Mouse (Mus musculus): ENCODE results near the gene Krtap5-5. TPM values are rescaled to one million over a fixed set of nuclear protein-coding genes. Genes with fewer than 3 reads are reported as not detected.
"Not testable (repeated sequence)": the region's sequence is repeated elsewhere in the genome, so short reads cannot be mapped to it uniquely, and the experiment has no call there.

Gene Krtap5-5
- polyA plus RNA-seq, 1 experiment from 2014 or later = not detected

- H3K36me3 ChIP-seq (replicated peaks; ENCODE audit: insufficient read depth, low read length) = no peaks in the 10 kb centered on the region
- TF ChIP-seq CTCF (IDR thresholded peaks at IDR 0.05; ENCODE audit: low read depth) = no peak
- no peak for TF ChIP-seq EP300 (IDR thresholded peaks at IDR 0.05; ENCODE audit: low read depth)
- no peak for ATAC-seq
- H3K4me1 ChIP-seq (ENCODE audit: insufficient read depth) = no peaks in the 10 kb centered on the region
- 33% methylated on average over 2 of the region's 2 CpGs for WGBS (ENCODE audit: insufficient replicate concordance)
- no peak within 1 kb of the TSS for H3K27ac ChIP-seq (ENCODE audit: low read depth)
- no peaks in the 10 kb centered on the region for H3K9me3 ChIP-seq (ENCODE audit: low read length)
- no peak within 1 kb of the TSS for H3K9ac ChIP-seq (replicated peaks)
- no peak within 1 kb of the TSS for H3K4me2 ChIP-seq (ENCODE audit: low read depth, low read length)
- no peaks in the 10 kb centered on the region for H3K27me3 ChIP-seq (ENCODE audit: insufficient read depth, low read length)
- DNase-seq = no peak
- H3K4me3 ChIP-seq (ENCODE audit: low read depth, low read length) = no peak within 1 kb of the TSS
These were observed 11.2 kb upstream of the Krtap5-5 start, which contains the start of gene Gm40460 for GRCm38 (mm10) chr7:142240978-142241377. Gene Gm40460, minus strand, starts transcription at chr7:142241078.

GRCm38 (mm10) chr7:142231540-142231939 lies 1.8 kb upstream of the Krtap5-5 start:
- Histone ChIP-seq H3K9ac (replicated peaks) (no peak overlapping the region), H3K9me3 (ENCODE audit: low read length) (peaks cover 8% of the 10 kb centered on the region; the same call in 1 of the 2 replicates), H3K36me3 (replicated peaks; ENCODE audit: insufficient read depth, low read length) (no peaks in the 10 kb centered on the region), H3K4me3 (ENCODE audit: low read depth, low read length) (no peak overlapping the region), H3K27ac (ENCODE audit: low read depth) (no peak overlapping the region), H3K4me1 (ENCODE audit: insufficient read depth) (no peaks in the 10 kb centered on the region), H3K27me3 (ENCODE audit: insufficient read depth, low read length) (no peaks in the 10 kb centered on the region), H3K4me2 (ENCODE audit: low read depth, low read length) (no peak overlapping the region)
- TF ChIP-seq CTCF (IDR thresholded peaks at IDR 0.05; ENCODE audit: low read depth) = no peak
- TF ChIP-seq EP300 (IDR thresholded peaks at IDR 0.05; ENCODE audit: low read depth) = no peak
- WGBS (ENCODE audit: insufficient replicate concordance) = 25% methylated on average over 1 of the region's 1 CpGs
- no peak for DNase-seq
- no peak for ATAC-seq

- Histone ChIP-seq H3K27ac (ENCODE audit: low read depth) (no peak overlapping the region), H3K4me2 (ENCODE audit: low read depth, low read length) (no peak overlapping the region), H3K4me3 (ENCODE audit: low read depth, low read length) (no peak overlapping the region), H3K27me3 (ENCODE audit: insufficient read depth, low read length) (no peaks in the 10 kb centered on the region), H3K9ac (replicated peaks) (no peak overlapping the region), H3K9me3 (ENCODE audit: low read length) (no peaks in the 10 kb centered on the region), H3K4me1 (ENCODE audit: insufficient read depth) (no peaks in the 10 kb centered on the region), H3K36me3 (replicated peaks; ENCODE audit: insufficient read depth, low read length) (no peaks in the 10 kb centered on the region)
- no peak for DNase-seq
- no peak for ATAC-seq
- WGBS (ENCODE audit: insufficient replicate concordance) = 42% methylated on average over 2 of the region's 2 CpGs
- TF ChIP-seq CTCF (IDR thresholded peaks at IDR 0.05; ENCODE audit: low read depth) = no peak
- TF ChIP-seq EP300 (IDR thresholded peaks at IDR 0.05; ENCODE audit: low read depth) = no peak
These were observed 5.3 kb downstream of the Krtap5-5 start for GRCm38 (mm10) chr7:142224518-142224917.

GRCm38 (mm10) chr7:142212136-142212535 lies 17.6 kb downstream of the Krtap5-5 start:
- not testable (repeated sequence) for H3K36me3 ChIP-seq (replicated peaks; ENCODE audit: insufficient read depth, low read length); H3K27ac ChIP-seq (ENCODE audit: low read depth); H3K9me3 ChIP-seq (ENCODE audit: low read length); H3K27me3 ChIP-seq (ENCODE audit: insufficient read depth, low read length); H3K4me3 ChIP-seq (ENCODE audit: low read depth, low read length); H3K9ac ChIP-seq (replicated peaks); ATAC-seq; H3K4me1 ChIP-seq (ENCODE audit: insufficient read depth); H3K4me2 ChIP-seq (ENCODE audit: low read depth, low read length); DNase-seq
- WGBS (ENCODE audit: insufficient replicate concordance) = 57% methylated on average over 1 of the region's 1 CpGs

GRCm38 (mm10) chr7:142211559-142211958 lies 18.2 kb downstream of the Krtap5-5 start, which contains the start of gene Gm7579:
Gene Gm7579, plus strand, starts transcription at chr7:142211859.
- H3K4me1 ChIP-seq (ENCODE audit: insufficient read depth) = no peaks in the 10 kb centered on the region

GRCm38 (mm10) chr7:142206891-142207290 lies 22.9 kb downstream of the Krtap5-5 start:
- H3K36me3 ChIP-seq (replicated peaks; ENCODE audit: insufficient read depth, low read length); H3K9me3 ChIP-seq (ENCODE audit: low read length); DNase-seq; H3K4me1 ChIP-seq (ENCODE audit: insufficient read depth); H3K27me3 ChIP-seq (ENCODE audit: insufficient read depth, low read length); H3K27ac ChIP-seq (ENCODE audit: low read depth); H3K4me3 ChIP-seq (ENCODE audit: low read depth, low read length); H3K9ac ChIP-seq (replicated peaks); ATAC-seq; H3K4me2 ChIP-seq (ENCODE audit: low read depth, low read length): not testable (repeated sequence)
- WGBS (ENCODE audit: insufficient replicate concordance) = 79% methylated on average over 5 of the region's 5 CpGs

More at GRCm38 (mm10) chr7:142211559-142211958, 18.2 kb downstream of the Krtap5-5 start, which contains the start of gene Gm7579:
- no peaks in the 10 kb centered on the region for H3K9me3 ChIP-seq (ENCODE audit: low read length)
- H3K4me2 ChIP-seq (ENCODE audit: low read depth, low read length) = no peak within 1 kb of the TSS
- no peak for ATAC-seq
- WGBS (ENCODE audit: insufficient replicate concordance) = 56% methylated on average over 1 of the region's 1 CpGs
- no peaks in the 10 kb centered on the region for H3K27me3 ChIP-seq (ENCODE audit: insufficient read depth, low read length)
- no peak for DNase-seq
- no peak within 1 kb of the TSS for H3K27ac ChIP-seq (ENCODE audit: low read depth)
- H3K9ac ChIP-seq (replicated peaks) = no peak within 1 kb of the TSS
- no peak within 1 kb of the TSS for H3K4me3 ChIP-seq (ENCODE audit: low read depth, low read length)
- TF ChIP-seq EP300 (IDR thresholded peaks at IDR 0.05; ENCODE audit: low read depth) (no peak), CTCF (IDR thresholded peaks at IDR 0.05; ENCODE audit: low read depth) (no peak)
- no peaks in the 10 kb centered on the region for H3K36me3 ChIP-seq (replicated peaks; ENCODE audit: insufficient read depth, low read length)

GRCm38 (mm10) chr7:142205488-142205887 lies 24.3 kb downstream of the Krtap5-5 start:
- no peak overlapping the region for H3K27ac ChIP-seq (ENCODE audit: low read depth)
- H3K36me3 ChIP-seq (replicated peaks; ENCODE audit: insufficient read depth, low read length) = no peaks in the 10 kb centered on the region
- H3K4me1 ChIP-seq (ENCODE audit: insufficient read depth) = no peaks in the 10 kb centered on the region
- no peak overlapping the region for H3K9ac ChIP-seq (replicated peaks)
- no peaks in the 10 kb centered on the region for H3K27me3 ChIP-seq (ENCODE audit: insufficient read depth, low read length)
- no peaks in the 10 kb centered on the region for H3K9me3 ChIP-seq (ENCODE audit: low read length)
- ATAC-seq (no peak), DNase-seq (no peak)
- no peak overlapping the region for H3K4me3 ChIP-seq (ENCODE audit: low read depth, low read length)
- TF ChIP-seq CTCF (IDR thresholded peaks at IDR 0.05; ENCODE audit: low read depth) (no peak), EP300 (IDR thresholded peaks at IDR 0.05; ENCODE audit: low read depth) (no peak)
- no peak overlapping the region for H3K4me2 ChIP-seq (ENCODE audit: low read depth, low read length)
